Mouse (Mus musculus): ENCODE measurements around the gene Fry.

- no peak for TF ChIP-seq CTCF (IDR thresholded peaks at IDR 0.05; ENCODE audit: low read depth)
- TF ChIP-seq EP300 (IDR thresholded peaks at IDR 0.05; ENCODE audit: low read depth) = no peak
Measured at GRCm38 (mm10) chr5:150235931-150236330, 117.5 kb downstream of the Fry start.
